Mouse (Mus musculus) bone marrow macrophage, adult 2 months (primary cell): ENCODE measurements around the gene Fgfr2.

Experiments
- CTCF ChIP-seq: IDR thresholded peaks from 2 replicates; pipeline ENCODE4 v1.5.1; 2012; ENCODE audit warnings: low read depth, mild to moderate bottlenecking, low read length, moderate library complexity
- POLR2A ChIP-seq: IDR thresholded peaks from 2 replicates; pipeline ENCODE4 v1.6.1; 2012; ENCODE audit warnings: mild to moderate bottlenecking, low read depth, low read length, borderline replicate concordance

DNA sequence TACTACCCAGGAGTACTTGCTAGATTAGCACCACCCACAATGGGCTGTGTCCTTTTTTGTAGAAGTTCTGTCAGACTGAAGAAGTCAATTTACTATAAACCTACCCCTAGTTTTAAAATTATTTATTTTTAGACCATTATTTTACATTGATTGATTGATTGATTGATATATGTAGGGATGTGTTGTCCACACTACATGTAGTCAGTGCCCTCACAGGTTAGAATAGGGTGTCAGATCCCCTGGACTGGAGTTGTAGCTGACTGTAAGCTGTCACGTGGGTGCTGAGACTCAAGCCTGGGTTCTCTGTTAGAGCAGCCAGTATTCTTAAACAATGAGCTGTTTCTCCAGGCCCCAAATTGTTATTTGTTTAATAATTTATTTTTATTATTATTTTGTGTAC is 229.8 kb downstream of the Fgfr2 start:
- TF ChIP-seq POLR2A = no peak
- no peak for TF ChIP-seq CTCF
